Mouse (Mus musculus) midbrain, embryonic 13.5 days (tissue): ENCODE measurements around the gene Syt17. TPM values are rescaled to one million over a fixed set of nuclear protein-coding genes. Genes with fewer than 3 reads are reported as not detected.

Source experiments
- ATAC-seq: fragments of 200-750 bp; cut with Nextera tagmentation; 2 replicates; pipeline ENCODE4 v1.8.0; 2017; ENCODE audit warnings: mild to moderate bottlenecking, moderate TSS enrichment, moderate library complexity
- H3K27ac ChIP-seq: fragments of 300-500 bp; sonication (generic); 2 replicates; pipeline ENCODE4 v1.5.1; 2015; ENCODE audit warnings: inconsistent platforms, mild to moderate bottlenecking, moderate library complexity
- H3K27me3 ChIP-seq: fragments of 300-500 bp; sonication (generic); 2 replicates; pipeline ENCODE4 v1.6.1; 2015; ENCODE audit warnings: mild to moderate bottlenecking, inconsistent platforms
- H3K36me3 ChIP-seq: fragments of 300-500 bp; sonication (generic); 2 replicates; pipeline ENCODE4 v1.6.1; 2015; ENCODE audit warnings: mild to moderate bottlenecking, inconsistent platforms
- H3K4me1 ChIP-seq: fragments of 300-500 bp; sonication (generic); replicated peaks from 2 replicates; pipeline ENCODE4 v1.6.1; 2015; ENCODE audit warnings: inconsistent platforms
- H3K4me2 ChIP-seq: fragments of 300-500 bp; sonication (generic); replicated peaks from 2 replicates; pipeline ENCODE4 v1.6.1; 2015; ENCODE audit warnings: moderate library complexity, mild to moderate bottlenecking, inconsistent platforms
- H3K4me3 ChIP-seq: fragments of 300-500 bp; sonication (generic); replicated peaks from 2 replicates; pipeline ENCODE4 v1.5.1; 2015; ENCODE audit warnings: mild to moderate bottlenecking, inconsistent platforms
- H3K9ac ChIP-seq: fragments of 300-500 bp; sonication (generic); replicated peaks from 2 replicates; pipeline ENCODE4 v1.6.1; 2015; ENCODE audit warnings: mild to moderate bottlenecking, inconsistent platforms
- H3K9me3 ChIP-seq: fragments of 300-500 bp; sonication (generic); 2 replicates; pipeline ENCODE4 v1.6.1; 2016; ENCODE audit warnings: mild to moderate bottlenecking, inconsistent platforms
- WGBS: fragments of 180-500 bp; shearing (Covaris S2); methylation state at CpG from one replicate; pipeline ENCODE4 v1.1.7; 2015; 5-methylcytosine and 5-hydroxymethylcytosine counted together
- polyA plus RNA-seq: library from polyadenylated mRNA; unstranded; fragments of >200 nt; fragmentation: Nextera tagmentation; extraction: Ambion mirVana; gene quantifications from 2 replicates; pipeline ENCODE4 v1.2.1, GENCODE M21; 2015

Syt17 gene
- polyA plus RNA-seq, result 8.2 and 9.6 TPM in 2 replicates

DNA sequence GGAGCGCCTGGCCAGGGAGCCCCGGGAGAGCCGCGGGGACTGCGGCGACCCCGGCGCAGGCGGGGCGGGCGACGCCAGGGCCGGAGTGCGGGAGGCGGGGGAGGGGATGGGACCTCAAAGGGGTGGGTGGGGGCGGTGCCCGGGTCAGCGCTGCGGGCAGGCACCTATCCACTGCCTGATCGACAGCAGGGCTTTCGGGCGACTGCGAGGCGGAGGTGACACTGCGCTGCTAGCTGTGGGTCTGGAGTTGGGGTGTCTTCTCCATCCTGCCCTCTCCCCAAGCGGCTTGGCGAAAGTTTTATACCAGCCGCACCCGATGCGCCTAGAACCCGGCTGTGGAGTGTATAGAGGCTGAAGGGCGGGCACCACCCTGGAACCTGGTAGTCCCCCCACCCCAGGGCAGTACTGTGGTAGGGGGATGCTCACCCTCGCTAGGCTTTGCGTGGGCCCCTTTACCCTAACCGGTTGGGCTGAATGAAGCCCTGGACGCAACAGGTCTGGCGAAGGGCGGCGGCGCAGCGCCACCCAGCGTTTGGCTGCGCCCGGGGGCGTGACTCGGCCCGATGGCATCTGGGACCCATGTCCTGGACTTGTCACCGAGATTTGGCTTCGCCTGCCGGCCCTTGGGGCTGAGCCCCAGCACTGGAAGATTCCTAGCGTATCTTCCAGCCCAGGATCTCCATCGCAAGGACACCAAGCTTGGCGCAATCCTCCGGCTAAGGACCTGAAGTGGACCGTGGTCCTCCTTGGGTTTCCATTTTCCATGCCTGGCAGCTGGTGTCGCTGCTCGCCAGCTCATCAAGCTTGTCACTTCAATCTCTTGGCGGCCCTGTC is at the start of gene Syt17:
Gene Syt17, minus strand, starts transcription at position 89 of the 834 bp plus-strand sequence.
- WGBS, result under 1% methylated on average over 55 of the region's 58 CpGs
- H3K9ac ChIP-seq, result peak within 1 kb of the TSS; percentile 73
- peak within 1 kb of the TSS; percentile 61 for H3K4me3 ChIP-seq
- peak; percentile 79 for ATAC-seq
- no peaks in the 10 kb centered on the region for H3K9me3 ChIP-seq
- peak within 1 kb of the TSS; percentile 68 for H3K4me2 ChIP-seq
- H3K27ac ChIP-seq, result no peak within 1 kb of the TSS
- peaks cover 26% of the 10 kb centered on the region for H3K4me1 ChIP-seq
- H3K27me3 ChIP-seq, result peaks cover 14% of the 10 kb centered on the region; the same call in 1 of the 2 replicates
- H3K36me3 ChIP-seq, result no peaks in the 10 kb centered on the region

DNA sequence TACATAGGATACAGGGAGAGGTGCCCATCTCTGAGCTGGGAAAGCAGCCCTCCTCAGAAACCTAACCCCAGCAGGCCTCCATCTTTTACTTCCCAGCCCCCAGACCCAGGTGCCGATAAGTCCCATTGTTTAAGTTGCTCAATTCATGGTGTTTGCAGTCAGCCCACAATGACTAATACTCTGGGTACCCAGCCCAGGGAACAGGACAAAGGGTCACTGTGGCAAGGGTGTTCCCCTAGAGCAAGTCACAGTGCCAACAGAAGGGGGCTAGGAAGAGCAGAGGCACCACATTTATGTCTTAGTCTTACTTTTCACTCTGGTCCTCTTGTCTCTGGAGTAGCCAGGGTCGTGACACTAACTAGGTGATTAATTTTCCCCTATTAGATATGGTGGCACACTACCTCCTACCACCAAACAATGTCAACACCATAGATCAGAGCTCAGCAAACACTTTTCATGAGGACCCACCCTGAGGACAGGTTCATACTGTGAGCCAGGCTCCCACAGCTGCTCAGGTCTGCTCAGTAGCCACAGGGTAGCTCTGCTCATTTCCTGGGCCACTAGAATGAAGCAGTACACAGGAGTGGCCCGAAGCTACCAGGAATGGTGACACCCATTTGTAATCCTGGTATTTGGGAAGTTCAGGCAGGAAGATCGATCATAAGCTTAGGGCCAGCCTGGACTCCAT is 47.0 kb upstream of the Syt17 start:
- H3K27ac ChIP-seq, result no peak overlapping the region

DNA sequence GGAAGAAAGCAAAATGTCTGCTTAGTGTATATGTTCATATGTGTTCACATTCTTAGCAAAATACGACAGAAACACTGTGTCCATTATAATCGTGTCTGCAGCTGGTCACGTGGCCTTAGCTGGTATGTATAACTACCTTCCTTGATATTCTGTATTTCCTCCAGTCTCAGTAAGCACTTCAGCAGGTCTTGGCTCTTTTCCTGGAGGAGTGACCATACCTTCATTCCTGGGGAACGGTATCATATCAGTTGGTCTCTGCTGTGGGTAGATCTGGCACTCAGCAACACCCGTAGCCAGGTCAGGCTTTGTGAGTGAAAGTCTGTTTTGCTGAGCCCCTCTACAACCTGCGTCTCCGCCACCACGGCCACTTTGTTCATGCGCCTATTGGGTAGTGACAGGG is 45.9 kb upstream of the Syt17 start:
- WGBS, result 93% methylated on average over 9 of the region's 9 CpGs

More for the DNA sequence above, 47.0 kb upstream of the Syt17 start:
- no peak for ATAC-seq
- Histone ChIP-seq H3K9me3 (no peaks in the 10 kb centered on the region), H3K4me1 (peaks cover 14% of the 10 kb centered on the region), H3K9ac (no peak overlapping the region), H3K4me2 (no peak overlapping the region), H3K36me3 (no peaks in the 10 kb centered on the region), H3K4me3 (no peak overlapping the region), H3K27me3 (peaks cover 38% of the 10 kb centered on the region)
- 78% methylated on average over 4 of the region's 4 CpGs for WGBS

DNA sequence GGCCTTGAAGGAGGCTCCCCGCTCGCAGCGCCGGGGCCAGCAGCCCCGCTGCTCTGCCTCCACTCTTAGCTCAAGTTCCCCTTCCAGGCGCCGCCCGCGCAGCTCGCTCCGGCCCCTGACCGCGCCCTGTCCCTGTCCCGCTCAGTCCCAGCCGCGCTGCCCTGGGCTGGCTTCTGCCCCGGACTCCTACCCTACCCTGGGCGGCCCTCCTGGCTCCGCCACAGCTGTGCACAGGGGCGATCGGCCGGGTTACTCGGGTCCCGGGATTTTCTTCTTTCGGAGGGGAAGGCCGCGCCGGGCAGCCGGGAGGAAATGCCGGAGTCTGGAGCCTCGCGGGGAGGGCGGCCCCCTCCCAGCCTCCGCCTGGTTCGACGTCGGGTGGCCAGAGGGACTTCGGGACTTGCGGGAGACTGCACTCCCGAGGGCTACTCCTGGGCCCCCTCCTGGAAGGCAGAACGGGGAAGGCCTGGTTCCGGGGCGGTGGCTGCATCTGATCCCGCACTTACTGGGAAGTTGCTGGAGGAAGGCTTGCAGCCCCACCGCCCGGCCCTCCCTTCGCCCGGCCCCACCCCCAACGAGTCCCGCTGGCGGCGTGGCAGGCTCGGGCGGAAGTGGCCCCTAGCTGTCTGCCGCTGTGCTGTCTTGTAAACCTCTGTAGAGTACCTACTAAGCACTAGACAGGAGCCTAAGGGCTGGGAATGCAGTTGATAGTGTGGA is 43.6 kb upstream of the Syt17 start, which contains the start of gene Itpripl2:
Gene Itpripl2, minus strand, starts transcription at position 545 of the 717 bp plus-strand sequence.
- peak; percentile 90 for ATAC-seq
- peak within 1 kb of the TSS; percentile 54 for H3K4me3 ChIP-seq
- H3K9ac ChIP-seq, result peak within 1 kb of the TSS; percentile 72
- peaks cover 14% of the 10 kb centered on the region for H3K4me1 ChIP-seq
- H3K27me3 ChIP-seq, result peaks cover 60% of the 10 kb centered on the region
- under 1% methylated on average over 55 of the region's 55 CpGs for WGBS
- H3K9me3 ChIP-seq, result no peaks in the 10 kb centered on the region
- H3K27ac ChIP-seq, result no peak within 1 kb of the TSS
- H3K4me2 ChIP-seq, result peak within 1 kb of the TSS; percentile 83
- H3K36me3 ChIP-seq, result no peaks in the 10 kb centered on the region

More for the DNA sequence above, 45.9 kb upstream of the Syt17 start:
- Histone ChIP-seq H3K36me3 (no peaks in the 10 kb centered on the region), H3K9ac (no peak overlapping the region), H3K4me1 (peaks cover 14% of the 10 kb centered on the region), H3K4me2 (no peak overlapping the region), H3K4me3 (no peak overlapping the region), H3K27ac (no peak overlapping the region), H3K27me3 (peaks cover 49% of the 10 kb centered on the region), H3K9me3 (no peaks in the 10 kb centered on the region)
- ATAC-seq, result no peak

DNA sequence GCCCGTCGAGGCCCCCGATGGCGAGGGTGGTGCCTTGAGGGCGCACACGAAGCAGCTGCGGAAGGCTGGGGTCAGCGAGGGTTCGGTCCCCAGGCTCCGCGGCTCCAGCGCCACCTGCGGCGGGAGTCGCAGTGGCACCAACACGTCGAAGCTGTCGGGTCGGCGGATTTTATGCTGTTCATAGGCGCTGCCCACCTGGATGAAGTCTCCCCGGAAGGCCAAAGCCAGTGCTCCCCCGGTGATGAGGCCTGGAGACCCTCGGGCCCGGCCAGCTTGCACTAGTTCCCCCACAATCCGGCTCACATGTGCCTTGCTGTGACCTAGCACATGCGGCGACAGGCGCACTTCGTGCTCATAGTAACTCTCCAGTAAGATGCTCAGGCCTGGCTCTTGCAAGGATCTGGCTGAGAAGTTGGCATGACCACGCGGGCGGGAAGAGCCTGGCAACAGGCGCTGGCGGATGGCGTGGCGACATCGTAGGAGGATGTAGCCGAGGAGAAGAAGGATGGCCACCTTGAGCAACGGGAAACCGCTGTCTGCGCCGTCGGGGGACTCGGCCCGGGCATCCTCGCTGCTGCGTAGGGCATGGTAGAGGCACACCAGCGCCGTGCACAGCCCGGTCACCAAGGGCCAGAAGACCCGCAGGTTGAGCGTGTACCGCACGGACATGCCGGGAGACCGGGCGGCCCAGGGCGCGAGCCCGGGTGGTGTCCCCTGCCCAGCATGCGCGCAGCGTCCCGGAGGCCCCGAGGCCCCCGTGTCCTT is 42.8 kb upstream of the Syt17 start:
- WGBS, result 4% methylated on average over 67 of the region's 67 CpGs
- H3K4me2 ChIP-seq, result peak overlapping the region; percentile 83
- H3K27me3 ChIP-seq, result peaks cover 60% of the 10 kb centered on the region
- H3K36me3 ChIP-seq, result no peaks in the 10 kb centered on the region
- peak overlapping the region; percentile 72 for H3K9ac ChIP-seq
- H3K9me3 ChIP-seq, result no peaks in the 10 kb centered on the region
- ATAC-seq, result peak; percentile 5
- H3K27ac ChIP-seq, result no peak overlapping the region
- peaks cover 14% of the 10 kb centered on the region for H3K4me1 ChIP-seq
- peak overlapping the region; percentile 54 for H3K4me3 ChIP-seq

- peak overlapping the region; percentile 83 for H3K4me2 ChIP-seq
- 12% methylated on average over 57 of the region's 57 CpGs for WGBS
- H3K4me3 ChIP-seq, result peak overlapping the region; percentile 54
- H3K9me3 ChIP-seq, result no peaks in the 10 kb centered on the region
- ATAC-seq, result peak; percentile 51; the same call in 1 of the 2 replicates
- H3K27me3 ChIP-seq, result peaks cover 60% of the 10 kb centered on the region
- no peak overlapping the region for H3K27ac ChIP-seq
- no peaks in the 10 kb centered on the region for H3K36me3 ChIP-seq
- peaks cover 14% of the 10 kb centered on the region for H3K4me1 ChIP-seq
- no peak overlapping the region for H3K9ac ChIP-seq
These were observed 42.0 kb upstream of the Syt17 start for GRCm38 (mm10) chr7:118489706-118490665.

- Histone ChIP-seq H3K9me3 (no peaks in the 10 kb centered on the region), H3K4me2 (no peak overlapping the region), H3K27me3 (peaks cover 54% of the 10 kb centered on the region), H3K4me3 (no peak overlapping the region), H3K9ac (no peak overlapping the region), H3K4me1 (peaks cover 14% of the 10 kb centered on the region), H3K27ac (no peak overlapping the region), H3K36me3 (no peaks in the 10 kb centered on the region)
- ATAC-seq, result no peak
- 27% methylated on average over 8 of the region's 8 CpGs for WGBS
These were observed 40.1 kb upstream of the Syt17 start for GRCm38 (mm10) chr7:118488060-118488664.

GRCm38 (mm10) chr7:118486917-118487316 is 38.9 kb upstream of the Syt17 start:
- H3K36me3 ChIP-seq, result no peaks in the 10 kb centered on the region
- H3K9ac ChIP-seq, result no peak overlapping the region
- H3K9me3 ChIP-seq, result no peaks in the 10 kb centered on the region
- H3K27me3 ChIP-seq, result peaks cover 41% of the 10 kb centered on the region
- 61% methylated on average over 5 of the region's 5 CpGs for WGBS
- no peak overlapping the region for H3K4me3 ChIP-seq
- no peak overlapping the region for H3K4me2 ChIP-seq
- peaks cover 14% of the 10 kb centered on the region for H3K4me1 ChIP-seq
- ATAC-seq, result no peak
- no peak overlapping the region for H3K27ac ChIP-seq

DNA sequence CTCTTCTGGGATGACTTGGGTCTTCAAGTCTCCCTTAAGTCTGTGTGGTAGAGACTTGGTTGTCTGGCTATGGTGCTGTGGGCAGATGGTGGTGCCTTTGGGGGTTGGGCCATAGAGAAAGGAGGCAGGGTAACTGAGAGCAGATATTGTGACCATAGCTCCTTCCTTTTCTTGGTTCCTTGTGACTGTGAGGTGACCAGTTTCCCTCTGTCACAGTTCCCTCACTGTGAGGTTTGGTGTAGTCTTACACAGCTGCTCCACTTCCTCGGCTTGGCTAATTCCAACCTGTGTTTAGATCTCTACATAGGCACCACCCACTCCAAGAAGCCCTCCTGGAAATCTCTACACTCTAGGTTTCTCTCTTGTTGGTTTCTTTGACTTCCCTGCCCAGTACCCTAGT is 36.0 kb upstream of the Syt17 start:
- Histone ChIP-seq H3K27me3 (peaks cover 12% of the 10 kb centered on the region), H3K9ac (no peak overlapping the region), H3K4me3 (no peak overlapping the region), H3K27ac (no peak overlapping the region), H3K4me1 (no peaks in the 10 kb centered on the region), H3K36me3 (no peaks in the 10 kb centered on the region), H3K9me3 (no peaks in the 10 kb centered on the region), H3K4me2 (no peak overlapping the region)
- 94% methylated on average over 1 of the region's 1 CpGs for WGBS
- no peak for ATAC-seq

DNA sequence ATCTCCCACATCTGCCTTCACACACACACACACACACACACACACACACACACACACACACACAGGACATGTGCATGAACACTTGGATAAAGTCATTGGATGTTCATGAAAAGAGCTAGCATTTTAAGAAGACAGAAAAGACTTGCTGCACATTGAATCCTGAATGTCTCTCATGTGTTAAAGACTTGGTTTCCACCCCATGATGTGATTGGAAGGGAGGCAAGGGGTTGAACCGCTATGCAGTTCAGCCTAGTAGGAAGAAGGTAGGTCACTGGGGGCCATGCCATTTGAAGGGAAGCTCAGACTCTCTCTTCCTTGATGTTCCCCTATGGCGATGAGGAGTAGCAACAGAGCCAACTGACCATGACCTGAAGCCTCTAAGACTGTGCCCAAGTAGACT is 34.0 kb upstream of the Syt17 start:
- H3K27ac ChIP-seq, result no peak overlapping the region
- H3K36me3 ChIP-seq, result no peaks in the 10 kb centered on the region
- H3K9ac ChIP-seq, result no peak overlapping the region
- no peaks in the 10 kb centered on the region for H3K9me3 ChIP-seq
- no peaks in the 10 kb centered on the region for H3K27me3 ChIP-seq
- H3K4me2 ChIP-seq, result no peak overlapping the region
- no peak for ATAC-seq
- 89% methylated on average over 2 of the region's 2 CpGs for WGBS
- H3K4me3 ChIP-seq, result no peak overlapping the region
- H3K4me1 ChIP-seq, result no peaks in the 10 kb centered on the region
